Mouse (Mus musculus): ENCODE measurements at regions not wholly inside any gene's neighbourhood (a gene's known extent, or its start where the extent isn't known, plus 50 kb on each side); places are given as distances from the start of the nearest gene placed in this dataset.

DNA sequence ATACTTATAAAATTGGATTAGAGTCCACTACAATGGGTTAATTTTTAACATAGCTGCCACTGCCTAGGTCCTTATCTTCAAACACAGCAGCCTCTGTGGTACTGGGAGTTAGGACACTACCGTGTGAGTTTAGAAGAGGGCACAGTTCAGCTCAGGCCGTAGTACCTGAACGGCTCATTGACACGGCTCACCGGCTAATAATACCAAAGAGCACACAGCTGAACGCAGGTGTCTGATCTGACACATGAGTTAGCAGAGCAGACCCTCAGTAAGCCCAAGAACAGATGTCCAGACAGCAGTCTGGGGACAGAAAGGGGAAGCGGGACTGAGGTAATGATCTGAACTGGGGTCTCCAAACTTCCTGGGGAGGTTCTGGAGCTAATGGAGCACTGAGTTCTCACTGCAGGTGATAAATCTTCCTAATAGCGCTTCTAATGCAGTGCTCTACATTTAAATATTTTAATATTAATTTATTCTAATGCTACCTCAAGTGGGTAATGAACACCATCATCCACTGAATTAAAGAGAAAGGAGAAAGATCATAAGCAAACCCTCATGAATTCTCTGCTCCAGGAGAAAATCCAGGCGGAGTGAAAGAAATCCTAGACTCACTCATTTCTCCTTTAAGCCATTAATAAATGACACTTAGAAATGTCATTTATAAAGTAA lies 90.8 kb upstream of the Rapgef5 start:
- TF ChIP-seq CTCF (IDR thresholded peaks at IDR 0.05; ENCODE audit: low read depth, low read length) = no peak
- no peak for TF ChIP-seq POLR2A (IDR thresholded peaks at IDR 0.05; ENCODE audit: insufficient read depth, low read length)
- no peak for TF ChIP-seq EP300 (IDR thresholded peaks at IDR 0.05; ENCODE audit: insufficient read depth, low read depth, low read length)

Data from ES-Bruce4 (cell line).